Mouse (Mus musculus): Measurements from ENCODE around the gene Gpkow.
A peak's percentile ranks its signal among the peaks of the same experiment; 100 is the strongest.

Gene Gpkow

GRCm38 (mm10) chrX:7696954-7697381 lies at the start of gene Gpkow:
Gene Gpkow, plus strand, starts transcription at chrX:7697131.
- peak; percentile 88 for DNase-seq

GRCm38 (mm10) chrX:7648671-7649304 lies 48.1 kb upstream of the Gpkow start:
- DNase-seq, result peak; percentile 56

- DNase-seq, result no peak
Observed at GRCm38 (mm10) chrX:7657221-7657639, 39.7 kb upstream of the Gpkow start, which contains the start of gene Prickle3. Gene Prickle3, plus strand, starts transcription at chrX:7657260.

- DNase-seq, result no peak
Observed at GRCm38 (mm10) chrX:7658031-7658784, 38.7 kb upstream of the Gpkow start.

- DNase-seq, result no peak
Observed at GRCm38 (mm10) chrX:7658785-7659589, 37.9 kb upstream of the Gpkow start.

GRCm38 (mm10) chrX:7661086-7661485 lies 35.8 kb upstream of the Gpkow start:
- no peak for DNase-seq

- no peak for DNase-seq
Observed at GRCm38 (mm10) chrX:7662936-7663335, 34.0 kb upstream of the Gpkow start.

GRCm38 (mm10) chrX:7664791-7665190 lies 32.1 kb upstream of the Gpkow start:
- peak; percentile 81 for DNase-seq

- DNase-seq, result no peak
Observed at GRCm38 (mm10) chrX:7665739-7666502, 31.0 kb upstream of the Gpkow start.

- no peak for DNase-seq
Observed at GRCm38 (mm10) chrX:7670390-7670881, 26.5 kb upstream of the Gpkow start.

- no peak for DNase-seq
Observed at GRCm38 (mm10) chrX:7670921-7671623, 25.9 kb upstream of the Gpkow start, which contains the start of gene Plp2. Gene Plp2, minus strand, starts transcription at chrX:7671390.

- DNase-seq, result no peak
Observed at GRCm38 (mm10) chrX:7672739-7673138, 24.2 kb upstream of the Gpkow start.

GRCm38 (mm10) chrX:7673578-7674281 lies 23.2 kb upstream of the Gpkow start:
- DNase-seq, result no peak

- DNase-seq, result no peak
Observed at GRCm38 (mm10) chrX:7674284-7675000, 22.5 kb upstream of the Gpkow start.

- no peak for DNase-seq
Observed at GRCm38 (mm10) chrX:7675001-7675380, 21.9 kb upstream of the Gpkow start.

GRCm38 (mm10) chrX:7678986-7679385 lies 17.9 kb upstream of the Gpkow start:
- no peak for DNase-seq

- DNase-seq, result peak; percentile 90
Observed at GRCm38 (mm10) chrX:7679405-7680056, 17.4 kb upstream of the Gpkow start.

GRCm38 (mm10) chrX:7680057-7680412 lies 16.9 kb upstream of the Gpkow start:
- DNase-seq, result no peak

GRCm38 (mm10) chrX:7680864-7681263 lies 16.1 kb upstream of the Gpkow start, which contains the start of gene Magix:
Gene Magix, minus strand, starts transcription at chrX:7681251.
- no peak for DNase-seq

- peak; percentile 43 for DNase-seq
Observed at GRCm38 (mm10) chrX:7688321-7688720, 8.6 kb upstream of the Gpkow start.

Data from cerebellum, adult 9-10 months (tissue).